Mouse (Mus musculus) stomach, embryonic 15.5 days (tissue): Measurements from ENCODE around the gene Casp2. TPM values are rescaled to one million over a fixed set of nuclear protein-coding genes. Genes with fewer than 3 reads are reported as not detected.
A peak's percentile ranks its signal among the peaks of the same experiment; 100 is the strongest.

ENCODE experiments used
- ATAC-seq: fragments of 200-750 bp; cut with Nextera tagmentation; 2 replicates; pipeline ENCODE4 v1.8.0; 2017; ENCODE audit warnings: low read depth, moderate number of reproducible peaks, moderate TSS enrichment; ENCODE audit not compliant: insufficient read depth, low FRiP score
- H3K27ac ChIP-seq: fragments of 300-500 bp; sonication (generic); 2 replicates; pipeline ENCODE4 v1.5.1; 2015; ENCODE audit warnings: mild to moderate bottlenecking, inconsistent platforms
- H3K27me3 ChIP-seq: fragments of 300-500 bp; sonication (generic); replicated peaks from 2 replicates; pipeline ENCODE4 v1.6.1; 2015; ENCODE audit warnings: inconsistent platforms
- H3K36me3 ChIP-seq: fragments of 300-500 bp; sonication (generic); 2 replicates; pipeline ENCODE4 v1.6.1; 2015; ENCODE audit warnings: inconsistent platforms
- H3K4me1 ChIP-seq: fragments of 300-500 bp; sonication (generic); 2 replicates; pipeline ENCODE4 v1.6.1; 2015; ENCODE audit warnings: inconsistent platforms
- H3K4me2 ChIP-seq: fragments of 300-500 bp; sonication (generic); 2 replicates; pipeline ENCODE4 v1.6.1; 2015; ENCODE audit warnings: mild to moderate bottlenecking, inconsistent platforms
- H3K4me3 ChIP-seq: fragments of 300-500 bp; sonication (generic); replicated peaks from 2 replicates; pipeline ENCODE4 v1.5.1; 2015; ENCODE audit warnings: inconsistent platforms
- H3K9ac ChIP-seq: fragments of 300-500 bp; sonication (generic); 2 replicates; pipeline ENCODE4 v1.6.1; 2015; ENCODE audit warnings: inconsistent platforms
- H3K9me3 ChIP-seq: fragments of 300-500 bp; sonication (generic); 2 replicates; pipeline ENCODE4 v1.6.1; 2016; ENCODE audit warnings: inconsistent platforms
- WGBS: fragments of 180-500 bp; shearing (Covaris S2); methylation state at CpG from one replicate; pipeline ENCODE4 v1.1.7; 2015; 5-methylcytosine and 5-hydroxymethylcytosine counted together
- polyA plus RNA-seq: library from polyadenylated mRNA; unstranded; fragments of >200 nt; fragmentation: Nextera tagmentation; extraction: Ambion mirVana; gene quantifications from 2 replicates; pipeline ENCODE4 v1.2.1, GENCODE M21; 2015

The Casp2 gene
- polyA plus RNA-seq: 48.4 and 49.8 TPM in 2 replicates

DNA sequence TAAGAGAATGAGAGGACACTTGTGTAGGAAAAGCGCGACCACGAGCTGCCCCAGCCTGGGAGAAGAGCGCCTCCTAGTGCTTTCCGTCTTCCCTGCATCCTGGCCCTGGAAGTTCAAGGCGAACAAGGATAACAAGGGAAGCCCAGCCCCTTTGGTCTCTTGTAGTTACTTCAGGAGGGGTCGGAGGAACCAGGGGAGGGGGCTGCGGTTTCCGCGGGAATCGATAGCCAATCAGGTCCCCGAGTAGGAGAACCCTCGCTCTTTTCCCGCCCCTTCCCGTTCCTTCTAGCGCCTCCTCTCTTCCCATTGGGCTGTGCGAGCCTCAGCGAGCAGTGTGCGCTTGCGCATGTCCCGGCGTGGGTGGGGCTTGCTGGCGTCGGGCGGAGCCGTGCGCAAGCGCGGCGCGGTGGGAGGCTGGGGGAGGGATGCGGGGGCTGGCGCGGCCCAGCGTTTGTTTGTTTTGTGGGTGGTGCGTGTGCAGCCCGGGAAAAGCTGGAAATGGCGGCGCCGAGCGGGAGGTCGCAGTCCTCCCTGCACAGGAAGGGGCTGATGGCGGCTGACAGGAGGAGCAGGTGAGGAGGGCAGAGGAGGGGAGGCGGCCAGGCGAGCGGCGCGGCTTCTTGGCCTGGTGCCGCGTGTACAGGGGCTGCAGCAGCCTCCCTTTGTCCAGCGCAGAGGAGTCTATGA lies at the start of gene Casp2:
Gene Casp2, plus strand, starts transcription at position 360 of the 687 bp plus-strand sequence.
- peak within 1 kb of the TSS; percentile 90 for H3K4me3 ChIP-seq
- peak; percentile 98 for ATAC-seq
- under 1% methylated on average over 51 of the region's 51 CpGs for WGBS
- H3K9me3 ChIP-seq: no peaks in the 10 kb centered on the region
- H3K4me1 ChIP-seq: peaks cover 2% of the 10 kb centered on the region; the same call in 1 of the 2 replicates
- H3K27me3 ChIP-seq: no peaks in the 10 kb centered on the region
- H3K4me2 ChIP-seq: peak within 1 kb of the TSS; percentile 77
- peak within 1 kb of the TSS; percentile 94 for H3K27ac ChIP-seq
- peak within 1 kb of the TSS; percentile 91 for H3K9ac ChIP-seq
- H3K36me3 ChIP-seq: peaks cover 24% of the 10 kb centered on the region

DNA sequence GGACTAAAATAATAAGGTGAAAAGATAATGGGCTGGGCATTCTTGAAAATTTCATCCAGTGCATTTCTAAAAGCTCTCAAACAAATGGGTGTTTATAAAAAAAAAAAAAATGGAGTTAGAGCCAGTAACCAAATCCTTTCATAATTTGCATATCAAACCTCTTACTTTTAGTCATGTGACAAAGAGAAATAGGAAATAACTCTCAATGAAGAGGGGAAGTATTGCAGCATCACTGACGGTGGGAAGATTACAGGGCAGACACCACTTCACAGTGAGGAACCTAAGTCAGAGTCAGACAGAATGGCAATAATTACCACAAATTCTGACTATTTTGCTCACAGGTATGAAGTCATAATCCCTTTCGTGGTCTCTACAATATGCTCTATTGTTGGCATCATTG lies 49.8 kb upstream of the Casp2 start, which contains the start of gene Tas2r144:
Gene Tas2r144, plus strand, starts transcription at position 301 of the 400 bp plus-strand sequence.
- no peak for ATAC-seq
- H3K36me3 ChIP-seq: no peaks in the 10 kb centered on the region
- WGBS: 81% methylated on average over 2 of the region's 2 CpGs

DNA sequence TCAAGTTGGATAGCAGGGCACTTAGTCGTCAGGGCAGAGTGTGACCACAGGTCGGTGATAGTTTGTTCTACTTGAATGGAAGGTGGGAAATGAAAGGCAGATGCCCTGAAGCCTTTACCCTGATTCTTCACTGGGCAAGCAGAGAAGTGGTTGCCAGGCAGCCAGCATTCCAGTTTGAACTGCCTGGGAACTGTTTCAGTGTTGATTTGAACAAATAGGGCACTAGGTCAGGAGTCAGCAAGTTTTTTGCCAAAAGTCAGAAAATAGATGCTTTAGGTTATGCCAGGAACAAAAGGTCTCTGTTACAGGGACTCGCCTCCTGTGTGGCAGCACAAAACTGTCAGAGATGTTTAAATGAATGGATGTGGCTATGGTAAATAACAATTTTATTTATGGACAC lies 42.5 kb upstream of the Casp2 start:
- no peak overlapping the region for H3K4me2 ChIP-seq
- no peaks in the 10 kb centered on the region for H3K27me3 ChIP-seq
- H3K36me3 ChIP-seq: no peaks in the 10 kb centered on the region
- 52% methylated on average over 3 of the region's 3 CpGs for WGBS
- H3K9me3 ChIP-seq: no peaks in the 10 kb centered on the region
- no peak for ATAC-seq
- no peaks in the 10 kb centered on the region for H3K4me1 ChIP-seq
- no peak overlapping the region for H3K4me3 ChIP-seq
- no peak overlapping the region for H3K27ac ChIP-seq
- H3K9ac ChIP-seq: no peak overlapping the region

More for the DNA sequence above, 49.8 kb upstream of the Casp2 start, which contains the start of gene Tas2r144:
- Histone ChIP-seq H3K9ac (no peak within 1 kb of the TSS), H3K27ac (no peak within 1 kb of the TSS), H3K9me3 (no peaks in the 10 kb centered on the region), H3K27me3 (no peaks in the 10 kb centered on the region), H3K4me2 (no peak within 1 kb of the TSS), H3K4me3 (no peak within 1 kb of the TSS), H3K4me1 (no peaks in the 10 kb centered on the region)

DNA sequence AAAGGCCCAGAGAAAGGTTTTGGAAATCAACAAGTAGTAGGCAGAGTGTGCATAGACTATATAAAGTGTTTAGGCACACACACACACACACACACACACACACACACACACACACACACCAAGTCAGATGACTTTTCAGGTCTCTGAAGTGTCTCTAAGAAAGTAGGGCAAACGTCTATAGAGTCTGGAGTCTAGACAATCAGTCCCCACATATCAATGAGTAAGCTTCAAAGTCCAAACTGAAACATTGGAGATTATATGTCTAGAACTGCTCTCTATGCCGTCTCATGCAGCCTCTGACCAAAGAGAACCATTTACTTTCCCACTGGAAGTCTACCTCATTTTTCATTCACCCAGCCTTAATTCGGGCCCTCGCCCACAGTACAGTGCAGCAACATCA lies 39.7 kb upstream of the Casp2 start:
- Histone ChIP-seq H3K4me3 (no peak overlapping the region), H3K27ac (no peak overlapping the region), H3K36me3 (no peaks in the 10 kb centered on the region), H3K9me3 (no peaks in the 10 kb centered on the region), H3K4me2 (no peak overlapping the region), H3K9ac (no peak overlapping the region), H3K27me3 (no peaks in the 10 kb centered on the region), H3K4me1 (no peaks in the 10 kb centered on the region)
- 68% methylated on average over 4 of the region's 4 CpGs for WGBS
- no peak for ATAC-seq

DNA sequence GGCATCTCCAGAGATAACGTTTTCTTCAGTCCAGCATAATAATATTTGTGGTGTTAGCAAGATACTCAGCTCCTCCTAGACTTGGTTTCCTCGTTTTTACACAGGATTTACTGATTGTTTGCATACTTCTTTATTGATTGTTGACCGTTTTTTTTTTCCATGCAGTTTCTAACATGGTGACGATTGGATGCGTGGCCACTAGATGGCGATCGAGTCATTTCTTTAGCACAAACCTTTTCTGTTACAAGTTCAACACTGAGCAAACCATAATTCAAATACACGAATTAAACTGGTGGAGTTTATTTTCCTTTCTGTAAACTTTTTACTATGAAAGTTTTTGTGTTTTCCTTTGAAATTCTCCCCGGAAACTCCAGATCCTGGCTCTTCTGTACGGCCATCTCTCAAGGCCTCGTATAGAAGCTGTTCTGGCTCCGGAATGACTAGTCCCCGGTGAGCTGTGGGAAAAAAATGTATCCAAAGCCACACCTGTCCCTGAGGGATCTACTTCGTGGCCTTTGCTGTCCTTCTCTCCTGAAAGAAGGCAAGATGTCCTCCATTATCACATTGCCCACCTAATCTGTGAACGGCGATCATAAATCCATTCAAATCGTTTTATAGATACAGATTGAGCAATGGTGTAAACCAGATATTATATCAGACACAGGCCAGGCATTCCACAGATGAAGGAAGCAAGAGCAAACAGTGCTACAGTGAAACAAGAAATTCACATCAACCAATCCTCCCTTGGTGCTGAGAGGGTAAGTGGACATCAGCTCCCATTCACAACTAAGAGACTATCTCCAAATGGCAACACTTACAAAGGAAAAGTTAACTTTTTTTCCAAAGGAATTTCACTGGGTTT lies 37.3 kb upstream of the Casp2 start:
- Histone ChIP-seq H3K27me3 (no peaks in the 10 kb centered on the region), H3K4me3 (no peak overlapping the region), H3K4me2 (no peak overlapping the region), H3K9ac (no peak overlapping the region), H3K27ac (no peak overlapping the region), H3K4me1 (no peaks in the 10 kb centered on the region), H3K36me3 (no peaks in the 10 kb centered on the region), H3K9me3 (no peaks in the 10 kb centered on the region)
- WGBS: 29% methylated on average over 17 of the region's 17 CpGs
- ATAC-seq: no peak

DNA sequence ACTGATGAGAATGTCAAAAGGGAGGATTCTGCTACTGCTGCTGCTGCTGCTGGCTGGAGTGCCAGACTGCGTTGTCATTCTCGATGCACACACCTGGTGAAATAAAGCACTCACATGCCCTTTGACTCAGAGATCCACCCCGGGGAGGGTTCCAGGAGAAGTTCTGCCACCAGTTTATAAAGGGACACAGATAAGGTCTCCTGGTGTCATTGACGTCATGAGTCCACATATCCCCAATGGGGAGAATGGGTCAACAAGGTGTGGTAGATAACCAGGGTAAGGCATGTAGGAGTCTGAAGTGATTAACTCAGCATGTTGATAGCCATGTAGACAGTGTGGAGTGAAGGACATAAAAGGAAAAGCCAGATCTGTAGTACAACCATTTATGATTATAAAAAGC lies 35.2 kb upstream of the Casp2 start:
- ATAC-seq: no peak

DNA sequence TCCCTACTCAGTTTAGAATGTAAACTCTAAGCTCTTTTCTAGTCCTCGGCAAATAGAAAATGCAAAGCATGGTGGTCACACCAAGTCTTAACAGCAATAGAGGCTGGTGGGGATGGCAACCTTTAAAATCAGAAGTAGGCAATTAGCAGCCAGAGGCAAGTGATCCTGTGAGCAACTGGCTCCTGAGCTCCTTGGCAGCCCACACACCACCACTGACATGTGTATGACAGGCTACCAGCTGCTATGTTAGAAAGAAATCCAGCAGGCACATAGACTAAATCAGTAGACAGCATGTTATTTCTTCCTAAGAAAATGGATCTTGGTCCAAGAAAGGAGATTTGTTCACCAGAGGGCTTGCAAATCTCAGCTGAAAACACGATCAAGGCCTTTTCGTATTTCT lies 33.6 kb upstream of the Casp2 start:
- no peak for ATAC-seq
- WGBS: 76% methylated on average over 3 of the region's 3 CpGs

More for the DNA sequence above, 35.2 kb upstream of the Casp2 start:
- no peaks in the 10 kb centered on the region for H3K9me3 ChIP-seq
- 57% methylated on average over 4 of the region's 4 CpGs for WGBS
- H3K4me1 ChIP-seq: no peaks in the 10 kb centered on the region
- no peaks in the 10 kb centered on the region for H3K36me3 ChIP-seq
- no peak overlapping the region for H3K9ac ChIP-seq
- no peaks in the 10 kb centered on the region for H3K27me3 ChIP-seq
- no peak overlapping the region for H3K4me2 ChIP-seq
- H3K4me3 ChIP-seq: no peak overlapping the region
- no peak overlapping the region for H3K27ac ChIP-seq

DNA sequence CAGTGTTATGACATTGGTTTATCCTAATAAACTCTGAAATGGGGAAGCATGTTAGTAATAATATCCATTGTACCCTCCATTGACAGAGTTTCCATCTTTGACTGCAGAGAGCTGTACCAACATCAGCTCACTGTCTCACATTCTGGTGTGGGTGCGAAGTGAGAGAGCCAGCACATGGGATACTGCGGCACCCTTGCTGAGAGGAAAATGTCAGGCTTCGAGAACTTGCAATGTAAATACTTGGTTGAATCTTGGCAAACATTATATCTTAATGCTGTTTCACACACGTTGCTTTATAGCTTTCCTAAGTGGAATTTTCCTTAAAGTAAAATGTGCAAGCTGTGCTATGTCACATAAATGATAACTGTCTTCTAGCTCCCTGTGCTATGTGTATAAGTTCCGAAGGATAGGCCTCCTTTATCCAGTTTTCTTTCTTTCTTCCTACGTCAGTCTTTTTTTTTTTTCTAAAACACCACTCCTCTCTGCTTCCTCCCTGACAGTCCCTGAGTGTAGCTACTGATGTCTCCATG lies 27.4 kb upstream of the Casp2 start:
- no peaks in the 10 kb centered on the region for H3K9me3 ChIP-seq
- H3K36me3 ChIP-seq: no peaks in the 10 kb centered on the region
- WGBS: 45% methylated on average over 6 of the region's 6 CpGs
- no peak overlapping the region for H3K4me2 ChIP-seq
- ATAC-seq: no peak
- H3K27me3 ChIP-seq: no peaks in the 10 kb centered on the region
- H3K4me1 ChIP-seq: no peaks in the 10 kb centered on the region
- no peak overlapping the region for H3K27ac ChIP-seq
- no peak overlapping the region for H3K9ac ChIP-seq
- H3K4me3 ChIP-seq: no peak overlapping the region

More for the DNA sequence above, 33.6 kb upstream of the Casp2 start:
- no peaks in the 10 kb centered on the region for H3K27me3 ChIP-seq
- H3K9ac ChIP-seq: no peak overlapping the region
- H3K9me3 ChIP-seq: no peaks in the 10 kb centered on the region
- no peaks in the 10 kb centered on the region for H3K4me1 ChIP-seq
- H3K36me3 ChIP-seq: no peaks in the 10 kb centered on the region
- no peak overlapping the region for H3K4me2 ChIP-seq
- H3K27ac ChIP-seq: no peak overlapping the region
- no peak overlapping the region for H3K4me3 ChIP-seq

DNA sequence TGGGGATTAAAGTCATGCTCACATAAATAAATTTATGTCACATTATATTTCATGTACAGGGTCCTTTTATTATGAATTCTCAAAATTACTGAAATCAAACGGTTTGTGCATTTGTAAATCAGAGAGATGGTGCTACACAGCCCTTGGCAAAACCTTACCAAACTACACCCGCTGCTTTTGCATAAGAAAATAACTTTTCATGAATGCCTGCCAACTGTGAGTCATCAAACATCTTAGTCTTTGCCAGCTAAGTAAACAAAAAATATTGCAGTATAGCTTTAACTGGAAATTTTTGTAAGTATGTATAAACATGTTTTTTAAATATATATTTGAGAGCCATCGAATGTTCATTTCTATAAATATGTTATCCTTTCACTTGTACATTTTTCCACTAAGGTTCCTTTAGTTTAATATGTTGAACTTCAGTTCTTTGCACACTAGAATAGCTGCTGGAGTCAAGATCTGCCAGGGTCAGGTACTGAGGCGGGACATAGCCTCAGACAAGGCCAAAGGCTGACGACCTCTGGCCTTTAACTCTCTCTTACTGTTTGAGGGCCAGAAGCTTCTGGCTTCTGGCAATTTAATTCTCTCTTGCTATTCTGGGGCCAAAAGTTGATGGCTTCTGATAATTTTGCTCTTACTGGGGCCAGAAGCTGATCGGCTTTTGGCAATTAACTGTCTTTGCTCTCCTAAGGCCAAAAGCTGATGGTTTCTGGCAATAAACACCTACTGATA lies 23.3 kb upstream of the Casp2 start:
- Histone ChIP-seq H3K9me3 (no peaks in the 10 kb centered on the region), H3K27me3 (no peaks in the 10 kb centered on the region), H3K27ac (no peak overlapping the region), H3K4me3 (no peak overlapping the region), H3K4me1 (peaks cover 5% of the 10 kb centered on the region; the same call in 1 of the 2 replicates), H3K36me3 (no peaks in the 10 kb centered on the region), H3K4me2 (no peak overlapping the region), H3K9ac (no peak overlapping the region)
- 65% methylated on average over 6 of the region's 6 CpGs for WGBS
- ATAC-seq: no peak

DNA sequence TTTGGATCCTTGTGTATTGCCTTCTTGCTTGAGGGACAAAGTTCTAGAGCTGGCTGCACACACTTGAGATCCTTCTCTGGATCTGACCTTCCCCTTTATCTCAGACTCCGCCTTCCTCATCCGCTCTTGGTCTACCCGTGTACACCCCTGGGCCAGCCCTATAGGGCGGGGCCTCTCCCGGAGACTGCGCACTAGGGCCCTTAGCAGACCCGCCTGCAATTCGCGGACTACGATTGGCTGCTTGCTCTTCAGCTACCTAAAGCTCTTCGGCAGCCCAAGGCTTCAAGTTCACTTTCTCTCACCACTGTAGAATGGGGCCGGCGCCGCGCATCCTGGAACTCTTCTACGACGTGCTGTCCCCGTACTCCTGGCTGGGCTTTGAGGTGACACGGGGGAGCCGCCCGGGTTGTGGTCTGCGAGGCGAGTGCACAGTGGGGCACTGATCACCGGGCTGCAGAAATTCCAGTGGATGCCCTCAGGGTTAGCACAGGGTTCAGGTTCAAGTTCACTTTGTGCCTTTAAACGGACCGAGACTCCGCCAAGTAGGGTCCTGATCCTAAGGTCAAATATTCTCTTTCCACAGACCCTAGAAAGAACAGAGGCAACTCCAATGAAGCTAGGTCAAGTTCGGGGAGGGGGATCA lies 19.0 kb upstream of the Casp2 start, which contains the start of gene Gstk1:
Gene Gstk1, plus strand, starts transcription at position 225 of the 643 bp plus-strand sequence.
- Histone ChIP-seq H3K36me3 (no peaks in the 10 kb centered on the region), H3K27ac (no peak within 1 kb of the TSS), H3K4me3 (peak within 1 kb of the TSS; percentile 53), H3K4me2 (peak within 1 kb of the TSS; percentile 89), H3K9ac (peak within 1 kb of the TSS; percentile 34; the same call in 1 of the 2 replicates), H3K4me1 (peaks cover 5% of the 10 kb centered on the region; the same call in 1 of the 2 replicates), H3K27me3 (no peaks in the 10 kb centered on the region), H3K9me3 (no peaks in the 10 kb centered on the region)
- 2% methylated on average over 28 of the region's 28 CpGs for WGBS
- peak; percentile 99 for ATAC-seq

DNA sequence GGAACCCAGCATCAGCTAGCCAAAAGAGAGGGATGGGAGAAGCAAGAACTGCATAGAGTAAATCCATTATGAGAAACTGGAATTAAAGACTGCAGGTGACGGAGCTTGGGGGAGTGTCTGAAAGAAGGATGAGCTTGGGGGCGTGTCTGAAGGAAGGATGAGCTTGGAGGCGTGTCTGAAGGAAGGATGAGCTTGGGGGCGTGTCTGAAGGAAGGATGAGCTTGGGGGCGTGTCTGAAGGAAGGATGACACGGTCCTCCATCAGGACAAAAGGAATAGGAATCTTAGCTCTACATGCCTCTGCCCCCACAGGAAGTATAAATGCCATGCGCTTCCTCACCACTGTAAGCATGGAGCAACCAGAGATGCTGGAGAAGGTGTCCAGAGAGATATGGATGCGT lies 17.6 kb upstream of the Casp2 start:
- H3K9ac ChIP-seq: no peak overlapping the region
- ATAC-seq: no peak

More for the DNA sequence above, 17.6 kb upstream of the Casp2 start:
- no peak overlapping the region for H3K4me3 ChIP-seq
- no peaks in the 10 kb centered on the region for H3K36me3 ChIP-seq
- no peaks in the 10 kb centered on the region for H3K9me3 ChIP-seq
- H3K27me3 ChIP-seq: no peaks in the 10 kb centered on the region
- H3K4me1 ChIP-seq: peaks cover 5% of the 10 kb centered on the region; the same call in 1 of the 2 replicates
- H3K4me2 ChIP-seq: 0 out of 2 replicates have a peak overlapping the region, but pooled peaks have one; percentile 10
- H3K27ac ChIP-seq: no peak overlapping the region
- WGBS: 17% methylated on average over 8 of the region's 8 CpGs
